Mouse (Mus musculus) mesoderm, embryonic 11.5 days (tissue): ENCODE measurements around the gene Abr.

Experiments used
- DNase-seq: peaks from one replicate; pipeline ENCODE4 v3.0.0-alpha.2; 2012; ENCODE audit warnings: low read depth, low spot score

Gene Abr

DNA sequence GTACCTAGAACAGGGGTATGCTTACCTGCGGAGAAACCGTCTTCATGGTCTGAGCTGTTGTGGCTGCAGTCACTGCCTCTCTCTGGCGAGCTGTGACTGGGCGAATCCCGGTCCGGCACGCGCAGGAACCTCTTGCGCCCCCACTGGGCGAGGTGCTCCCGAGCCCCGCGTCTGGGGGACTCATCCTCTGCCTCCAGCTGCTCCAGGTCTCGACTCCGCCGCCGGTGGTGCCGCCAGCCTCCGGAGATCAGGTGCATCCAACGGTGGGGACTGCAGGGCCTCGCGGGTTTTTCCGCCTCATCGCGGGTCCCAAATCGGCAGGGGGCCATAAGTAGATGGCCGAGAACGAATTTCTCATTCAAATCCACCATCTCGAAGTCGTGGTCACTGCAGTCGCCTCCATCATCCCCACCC lies at the start of gene Abr:
Gene Abr, minus strand, starts transcription at position 163 of the 414 bp plus-strand sequence.
- DNase-seq = peak; percentile 63

DNA sequence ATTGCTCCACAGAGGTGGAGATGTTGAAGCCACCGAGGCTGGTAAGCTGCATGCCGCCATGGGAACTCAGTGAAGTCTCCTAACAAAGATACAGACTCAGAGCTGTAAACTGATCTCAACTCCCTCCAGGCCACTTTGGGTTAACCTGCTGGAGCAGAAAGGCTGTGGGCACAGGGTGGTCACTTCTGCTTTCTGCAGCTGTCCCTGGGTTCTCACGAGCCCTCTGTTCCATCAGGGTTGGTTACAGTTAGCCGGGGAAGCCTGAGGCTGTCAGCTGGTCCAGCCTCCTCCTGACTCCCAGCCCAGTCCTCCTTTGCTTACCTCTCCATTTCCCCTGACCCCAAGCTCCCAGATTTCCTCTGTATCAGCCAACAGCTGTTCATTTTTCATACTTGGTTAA lies 45.7 kb upstream of the Abr start:
- DNase-seq = no peak

DNA sequence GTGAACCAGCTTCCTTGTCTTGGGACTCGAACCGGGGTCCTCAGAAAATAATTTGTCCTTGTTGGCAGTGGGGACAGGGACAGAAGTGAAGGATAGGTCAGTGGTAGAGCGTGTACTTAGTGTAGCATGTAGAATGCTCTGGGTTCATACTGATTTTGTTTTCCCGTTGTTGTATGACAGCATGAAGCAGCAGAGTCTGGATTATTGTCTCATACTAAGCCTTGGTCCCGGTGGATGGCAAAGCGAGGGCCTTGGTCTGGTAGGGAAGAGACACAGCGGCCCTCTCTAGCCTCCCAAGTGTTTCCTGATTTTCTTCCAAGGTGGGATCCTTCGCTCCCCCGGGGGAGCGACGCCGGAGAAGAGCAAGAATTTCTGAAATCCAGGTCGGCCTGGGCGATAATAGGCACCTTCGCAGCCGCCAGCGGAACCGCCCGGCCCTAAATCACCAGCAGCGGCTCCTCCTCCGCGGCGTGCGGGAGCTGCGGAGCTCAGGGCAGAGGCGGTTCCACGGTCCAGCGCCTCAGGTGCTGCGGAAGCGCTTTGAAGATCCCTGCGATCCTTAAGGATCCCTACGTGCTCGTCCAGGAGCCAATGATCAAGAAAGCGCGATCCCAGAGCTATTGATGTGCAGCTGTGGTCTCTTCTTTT lies 44.0 kb upstream of the Abr start:
- no peak for DNase-seq

DNA sequence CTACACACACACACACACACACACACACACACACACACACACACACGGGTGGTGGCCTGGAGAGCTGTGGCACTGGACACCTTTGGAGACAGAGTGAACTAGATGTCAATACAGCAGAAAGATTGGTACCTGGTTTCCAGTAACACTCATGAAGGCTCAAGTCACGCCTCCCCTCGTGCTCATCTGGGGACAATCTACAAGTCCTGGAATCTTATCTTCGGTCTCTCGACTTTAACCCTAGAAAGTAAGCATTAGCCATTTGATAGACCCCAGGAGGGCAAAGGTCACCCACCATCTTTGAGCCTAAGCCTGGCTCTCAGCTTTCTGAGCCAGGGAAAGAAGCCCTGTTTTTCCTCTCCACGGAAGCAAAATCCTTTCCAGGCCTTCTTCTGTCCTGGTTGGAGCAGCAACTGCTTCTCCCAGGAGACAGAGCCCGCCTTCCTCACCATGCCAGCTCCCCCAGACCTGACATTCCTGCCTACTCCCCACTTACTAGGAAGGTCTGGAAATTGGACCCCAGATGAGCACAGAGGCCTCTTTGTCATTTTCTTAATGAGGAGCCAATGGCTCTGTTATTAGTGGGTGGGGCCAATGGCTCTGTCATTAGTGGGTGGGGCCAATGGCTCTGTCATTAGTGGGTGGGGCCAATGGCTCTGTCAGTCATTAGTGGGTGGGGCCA lies 39.8 kb upstream of the Abr start:
- no peak for DNase-seq

GRCm38 (mm10) chr11:76659138-76659930 lies 37.2 kb upstream of the Abr start:
- peak; percentile 78 for DNase-seq

DNA sequence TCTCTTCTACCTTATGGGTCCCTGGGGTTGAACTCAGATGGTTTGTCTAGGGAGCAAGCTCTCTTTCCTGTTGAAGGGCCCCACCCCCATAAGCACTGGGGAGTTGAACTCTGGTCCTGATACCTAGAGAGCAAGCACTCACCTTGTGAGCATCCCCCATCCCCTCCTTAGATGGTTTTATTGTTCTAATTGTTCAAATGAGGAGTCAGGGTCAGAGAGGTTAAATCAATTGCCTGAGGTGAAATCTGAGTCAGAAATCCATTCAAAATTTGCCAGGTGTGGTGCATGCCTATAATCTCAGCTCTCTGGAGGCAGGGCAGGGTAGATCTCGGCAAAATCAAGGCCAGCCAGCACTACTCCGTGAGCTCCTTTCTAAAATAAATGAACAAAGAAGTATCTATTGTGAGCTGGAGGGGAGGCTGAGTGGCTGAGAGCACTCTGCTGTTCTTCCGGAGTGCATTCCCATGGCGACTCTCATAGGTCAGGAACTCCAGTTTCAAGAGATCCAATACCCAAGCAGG lies 35.4 kb upstream of the Abr start:
- no peak for DNase-seq

DNA sequence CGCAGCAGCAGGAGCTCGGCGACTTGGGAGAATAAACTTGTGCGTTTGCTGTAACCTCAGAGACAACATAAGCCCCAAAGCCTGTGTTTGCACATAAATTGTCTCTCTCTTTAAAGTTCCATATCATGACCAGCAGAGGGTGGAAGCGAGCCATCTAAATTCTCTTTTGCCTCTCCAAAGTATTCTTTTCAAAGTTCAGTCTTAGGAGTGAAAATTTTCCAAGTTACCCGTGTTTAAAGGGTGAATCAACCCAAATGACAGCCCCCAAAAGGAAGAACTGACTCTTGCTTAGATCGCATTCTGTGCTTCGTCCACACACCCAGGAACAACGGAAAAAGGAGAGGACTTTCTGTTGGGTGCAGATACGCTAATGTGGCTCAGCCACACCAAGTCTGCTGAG lies 33.0 kb upstream of the Abr start:
- DNase-seq = peak; percentile 70

DNA sequence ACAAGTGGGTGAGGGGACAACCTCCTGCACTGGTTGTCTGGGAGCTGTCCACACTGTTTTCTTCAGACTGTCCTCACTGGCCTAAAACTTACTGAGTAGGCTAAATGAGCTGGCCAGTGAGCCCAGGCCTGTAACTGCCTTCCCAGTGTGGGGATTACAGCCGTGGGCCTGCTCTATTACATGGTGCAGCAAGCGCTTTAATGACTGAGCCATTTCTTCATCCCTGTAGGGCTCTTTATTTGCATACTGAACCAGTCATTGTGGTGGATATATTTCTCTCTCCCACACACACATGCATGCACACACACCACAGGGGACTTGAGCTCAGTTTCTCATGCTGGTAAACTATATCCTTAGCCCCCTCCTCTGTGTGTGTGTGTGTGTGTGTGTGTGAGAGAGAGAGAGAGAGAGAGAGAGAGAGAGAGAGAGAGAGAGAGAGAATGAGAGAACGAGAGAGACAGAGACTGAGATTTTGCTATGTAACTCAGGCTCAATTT lies 30.8 kb upstream of the Abr start:
- no peak for DNase-seq

DNA sequence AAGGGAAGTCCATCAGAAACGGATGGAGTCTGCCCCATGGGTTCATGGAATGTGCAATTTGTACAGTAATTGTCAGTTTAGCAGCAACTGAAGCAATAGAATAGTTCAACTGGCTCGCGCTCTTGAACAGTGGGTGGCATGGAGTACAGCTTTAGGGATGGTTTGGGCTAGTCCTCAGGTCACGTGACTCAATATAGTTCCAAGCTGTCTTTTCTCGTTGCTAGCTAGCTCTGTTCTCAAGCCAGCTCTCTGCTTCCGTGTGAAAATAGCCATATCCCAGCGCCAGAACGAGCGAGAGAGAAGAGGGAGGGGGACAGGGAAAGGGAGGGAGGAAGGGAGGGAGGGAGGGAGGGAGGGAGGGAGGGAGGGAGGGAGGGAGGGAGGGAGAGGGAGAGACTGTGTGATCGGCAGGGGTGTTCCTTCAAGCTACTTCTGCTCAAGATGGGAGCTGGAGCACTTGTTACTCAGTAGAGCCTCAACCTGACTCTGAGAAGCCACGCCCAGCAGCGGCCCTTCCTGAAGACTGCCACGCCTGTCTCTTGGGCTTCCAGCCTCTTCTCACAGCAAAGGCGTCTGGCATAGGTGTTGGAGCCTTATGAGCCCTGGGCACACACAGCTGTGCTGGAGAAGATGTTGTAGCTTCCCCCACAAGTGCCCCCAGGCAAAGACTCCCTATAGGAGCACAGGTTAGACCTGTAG lies 28.9 kb upstream of the Abr start:
- DNase-seq = no peak

- peak; percentile 85 for DNase-seq
Measured at GRCm38 (mm10) chr11:76647500-76647899, 25.4 kb upstream of the Abr start.

DNA sequence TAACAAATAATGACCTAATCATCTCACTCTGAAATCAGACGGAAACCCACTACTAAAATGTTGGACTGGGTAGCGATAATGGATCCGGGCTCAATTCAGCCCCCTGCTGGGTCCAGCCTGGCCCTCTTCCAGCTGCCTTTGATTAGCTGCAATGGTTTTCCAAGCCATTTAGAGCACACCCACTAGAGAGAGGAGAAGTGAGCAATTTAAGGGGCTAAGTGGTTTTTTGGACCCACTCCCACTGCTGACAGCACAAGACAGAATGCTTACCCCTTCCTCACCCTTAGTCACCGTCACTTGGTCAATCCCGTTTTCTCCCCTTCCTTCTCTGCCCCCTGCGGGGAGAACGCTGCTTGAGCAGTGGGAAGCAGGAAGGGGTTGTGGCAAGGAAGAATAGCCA lies 24.9 kb upstream of the Abr start:
- no peak for DNase-seq

DNA sequence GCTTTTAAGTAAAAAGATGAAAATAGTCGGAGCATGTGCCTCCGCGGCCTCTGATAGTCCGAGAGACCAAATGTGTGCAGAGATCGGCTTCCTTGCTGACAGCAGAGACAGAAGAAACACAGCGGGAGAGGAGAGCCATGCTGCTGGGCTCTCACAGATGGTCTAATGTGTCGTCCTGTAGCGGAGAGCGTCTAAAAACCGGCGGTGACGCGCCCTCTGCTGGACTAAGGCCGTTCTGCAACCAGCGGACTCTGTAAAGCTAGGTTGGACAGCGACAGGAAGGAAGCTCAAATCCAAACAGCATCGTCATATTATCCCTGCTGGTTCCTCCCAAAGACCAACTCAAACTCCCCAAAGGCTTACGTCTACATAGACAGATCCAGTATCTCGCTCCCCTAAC lies 23.8 kb upstream of the Abr start:
- DNase-seq = peak; percentile 94

- no peak for DNase-seq
Measured at GRCm38 (mm10) chr11:76645036-76645435, 22.9 kb upstream of the Abr start.

GRCm38 (mm10) chr11:76644257-76644656 lies 22.1 kb upstream of the Abr start:
- no peak for DNase-seq

DNA sequence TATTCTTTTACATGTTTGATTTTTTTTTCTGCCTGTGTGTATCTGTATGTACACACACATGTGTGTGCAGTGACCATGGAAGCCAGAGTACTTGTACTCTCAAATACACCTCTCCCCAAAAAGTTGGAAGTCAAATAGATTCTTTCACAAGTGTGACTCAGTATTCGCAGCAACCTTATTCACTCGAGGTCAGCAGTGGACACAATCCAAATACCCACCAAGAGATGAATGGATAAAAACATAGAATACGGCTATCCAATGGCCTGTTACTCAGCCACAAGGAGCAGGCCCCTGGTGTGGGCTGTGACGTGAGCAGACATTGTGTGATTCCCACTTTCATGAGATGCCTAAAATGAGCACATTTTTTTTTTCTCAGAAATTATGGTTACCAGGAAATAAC lies 18.1 kb upstream of the Abr start:
- DNase-seq = no peak

DNA sequence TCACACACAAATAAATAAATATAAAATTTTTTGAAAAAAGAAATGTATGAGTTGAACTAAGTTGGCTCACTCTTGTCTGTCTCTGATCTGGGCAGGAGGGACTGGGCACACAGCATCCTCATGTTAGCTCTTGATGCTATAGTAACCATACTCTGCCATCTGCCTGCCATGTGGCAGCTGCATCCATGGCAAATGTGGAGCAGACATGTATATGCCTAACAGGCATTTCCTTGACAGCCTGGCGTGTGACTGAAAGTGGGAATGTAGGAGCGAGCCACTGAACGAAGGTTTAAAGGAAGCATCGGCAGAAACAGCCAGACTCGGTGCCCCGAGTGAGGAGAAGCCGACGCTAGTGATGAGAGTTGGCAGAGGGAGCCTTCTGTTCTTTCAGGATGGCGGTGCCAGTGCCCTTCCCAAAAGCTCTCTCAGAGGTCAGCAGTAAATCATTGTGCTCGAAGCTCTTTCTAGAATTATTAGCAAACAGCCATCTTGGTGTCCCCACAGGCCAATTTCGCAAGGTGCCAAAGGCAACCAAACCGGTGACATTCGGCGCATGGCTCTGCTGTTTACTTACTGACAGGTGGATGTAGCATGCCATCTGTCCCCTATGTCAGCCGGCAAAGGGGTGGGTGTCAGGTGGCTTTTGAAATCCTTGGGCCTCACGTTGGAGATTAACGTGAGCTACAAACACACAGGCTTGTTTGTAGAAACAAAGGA lies 17.3 kb upstream of the Abr start:
- no peak for DNase-seq

GRCm38 (mm10) chr11:76630487-76630886 lies 8.4 kb upstream of the Abr start:
- no peak for DNase-seq

GRCm38 (mm10) chr11:76630023-76630422 lies 7.9 kb upstream of the Abr start:
- DNase-seq = no peak

DNA sequence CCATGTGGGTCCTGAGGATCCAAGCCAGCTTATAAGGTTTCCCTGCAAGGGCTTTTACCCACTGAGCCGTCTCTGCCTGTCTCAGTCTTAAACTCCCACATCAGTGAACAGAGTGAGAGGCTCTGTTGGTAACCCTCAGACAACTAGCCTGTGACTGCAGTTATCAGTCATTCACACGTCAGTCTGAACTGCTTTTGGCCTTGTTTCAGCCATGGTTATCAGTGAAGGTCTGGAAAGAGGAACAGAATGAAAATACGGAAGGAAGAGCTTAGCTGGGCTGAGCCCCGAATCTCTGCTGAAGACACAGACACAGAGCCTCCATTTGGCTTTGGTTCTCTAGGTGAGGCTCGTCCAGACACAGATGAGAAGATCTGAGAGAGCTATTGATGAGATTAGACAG lies 6.5 kb upstream of the Abr start:
- no peak for DNase-seq

GRCm38 (mm10) chr11:76624881-76625280 lies 2.8 kb upstream of the Abr start:
- no peak for DNase-seq

DNA sequence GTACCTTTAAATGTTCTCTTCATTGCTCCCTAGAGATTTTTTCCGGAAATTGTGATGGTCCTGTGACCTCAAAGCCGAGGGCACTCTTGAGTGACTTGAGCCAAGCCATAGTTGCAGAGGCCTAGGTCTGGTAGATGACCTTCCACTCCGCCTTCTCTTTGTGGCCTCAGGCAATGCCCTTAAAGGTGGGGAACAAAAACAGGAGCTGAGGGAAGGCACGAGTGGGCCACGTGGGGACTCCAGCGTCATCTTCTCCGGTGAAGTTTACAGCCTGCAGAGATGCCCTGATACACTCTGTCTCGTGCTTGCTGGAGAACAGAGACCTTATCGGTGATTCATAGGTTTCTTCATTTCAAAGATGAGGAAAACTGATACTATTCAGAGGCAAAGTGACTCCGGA lies 2.0 kb upstream of the Abr start:
- DNase-seq = no peak
